Mouse (Mus musculus): ENCODE measurements around the gene Ahsa2.
A peak's percentile ranks its signal among the peaks of the same experiment; 100 is the strongest.
"Not testable (repeated sequence)": the region's sequence is repeated elsewhere in the genome, so short reads cannot be mapped to it uniquely, and the experiment has no call there.

Gene Ahsa2

DNA sequence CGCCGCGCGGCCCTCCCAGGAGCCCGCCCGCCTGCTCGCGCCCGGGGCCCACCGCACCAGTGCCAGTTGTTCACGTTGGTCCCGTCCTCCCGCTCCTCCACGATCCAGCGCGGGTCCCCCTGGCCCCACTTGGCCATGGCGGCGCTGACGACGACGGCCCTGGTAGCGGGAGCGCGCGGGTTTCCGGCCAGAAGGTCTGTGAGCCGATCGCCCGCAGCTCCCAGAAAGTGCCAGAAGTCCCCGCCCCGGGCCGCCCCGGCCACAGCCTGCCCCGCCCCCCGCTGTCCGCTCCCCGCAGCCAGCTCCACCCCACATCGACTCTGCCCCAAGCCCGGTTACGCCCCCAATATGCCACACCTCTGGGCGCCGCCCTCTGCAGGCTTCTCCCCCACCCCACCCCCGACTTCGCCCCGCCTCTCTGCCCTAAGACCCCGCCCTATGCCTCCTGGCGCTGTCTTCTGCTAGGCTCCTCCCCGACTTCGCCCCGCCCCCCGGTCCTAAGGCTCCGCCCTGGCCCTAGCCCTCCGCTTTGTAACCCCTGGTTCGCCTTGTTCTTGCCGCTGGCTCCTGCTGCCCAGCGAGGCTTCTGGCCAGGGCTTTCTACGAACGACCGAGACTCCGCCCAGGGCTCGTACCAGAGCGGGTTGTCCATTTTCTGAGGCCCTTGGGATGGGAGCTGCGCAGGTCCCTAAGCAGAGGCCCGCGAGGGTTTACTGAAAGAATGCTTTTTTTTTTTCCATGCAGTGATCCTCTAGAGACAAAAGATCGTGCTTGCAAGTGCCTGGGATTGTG is at the start of gene Ahsa2:
Ahsa2 (minus strand) TSS at position 313 of the 792 bp plus-strand sequence.
- DNase-seq (ENCODE audit: low spot score in 2 of 2), result peak; percentile 95 to 97

DNA sequence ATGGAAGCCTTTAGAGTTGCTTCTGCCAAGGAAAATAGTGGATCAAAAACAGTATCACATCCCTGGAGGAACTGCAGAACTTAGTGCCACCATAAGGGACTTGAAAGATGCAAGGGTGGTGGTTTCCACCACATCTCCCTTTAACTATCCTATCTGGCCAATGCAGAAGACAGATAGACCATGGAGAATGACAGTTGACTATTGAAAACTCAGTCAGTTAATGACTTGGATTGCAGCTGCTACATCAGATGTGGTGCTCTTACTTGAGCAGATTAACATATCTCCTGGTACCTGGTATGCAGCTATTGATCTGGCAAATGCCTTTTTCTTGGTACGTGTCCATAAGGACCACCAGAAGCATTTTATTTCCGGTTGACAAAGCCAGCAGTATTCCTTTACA is 39.6 kb upstream of the Ahsa2 start:
- DNase-seq (ENCODE audit: low spot score in 2 of 2), result no peak

DNA sequence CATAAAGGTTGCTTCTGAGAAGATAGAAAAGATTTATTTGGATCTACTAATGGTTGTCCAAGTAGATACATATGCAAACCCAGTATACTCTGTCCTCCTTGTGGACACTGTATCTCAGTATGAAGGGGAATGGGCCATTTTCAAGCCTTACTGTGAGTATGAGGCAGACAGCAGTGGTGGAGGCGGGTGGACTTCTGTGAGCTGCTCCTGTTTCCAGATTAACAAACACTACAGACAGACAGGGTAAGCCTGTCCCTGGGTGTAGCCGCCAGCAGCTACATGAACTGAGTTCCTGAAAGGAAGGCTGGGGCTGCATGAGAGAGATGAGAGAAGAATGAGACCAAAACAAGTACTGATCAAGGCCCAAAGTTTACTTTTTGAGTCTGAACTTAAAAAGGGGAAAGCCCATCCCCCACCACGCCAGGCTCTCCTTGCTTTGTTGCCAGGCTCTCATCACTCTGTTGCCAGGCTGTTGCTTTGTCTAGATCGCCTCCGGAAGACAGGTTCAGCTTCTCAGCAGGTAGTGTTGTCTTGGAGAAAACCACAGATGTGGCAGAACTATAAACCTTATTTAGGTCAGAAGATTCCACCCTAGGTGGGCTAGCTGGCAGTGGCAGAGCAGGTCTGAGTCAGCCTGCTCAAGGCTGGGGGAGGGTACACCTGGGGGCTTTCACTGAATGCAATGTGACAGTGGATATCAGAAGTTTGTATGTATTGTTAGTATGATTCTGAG is 22.8 kb upstream of the Ahsa2 start, which contains the start of gene 1700093K21Rik:
1700093K21Rik (minus strand) TSS at position 683 of the 733 bp plus-strand sequence.
- no peak for DNase-seq (ENCODE audit: low spot score in 2 of 2)

DNA sequence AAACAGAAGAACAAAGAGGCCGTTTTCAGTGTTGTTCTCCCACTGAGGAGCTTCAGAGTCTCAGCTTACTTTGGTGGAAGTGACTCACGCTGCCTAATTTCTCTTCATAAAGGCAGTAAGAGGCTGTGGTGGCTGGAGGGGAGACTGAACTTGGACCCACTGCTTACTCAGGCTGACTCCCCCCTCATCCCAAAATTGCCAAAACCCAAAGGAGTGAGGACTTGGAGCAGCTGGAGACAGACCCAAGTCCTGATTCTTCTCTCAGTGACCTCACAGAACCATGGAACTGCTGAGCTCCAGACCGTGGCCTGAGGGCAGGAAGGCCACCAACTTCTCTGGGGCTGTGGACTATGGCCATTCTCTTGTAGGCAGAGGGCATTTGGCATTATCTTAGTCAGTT is 21.2 kb upstream of the Ahsa2 start:
- no peak for DNase-seq (ENCODE audit: low spot score in 2 of 2)

DNA sequence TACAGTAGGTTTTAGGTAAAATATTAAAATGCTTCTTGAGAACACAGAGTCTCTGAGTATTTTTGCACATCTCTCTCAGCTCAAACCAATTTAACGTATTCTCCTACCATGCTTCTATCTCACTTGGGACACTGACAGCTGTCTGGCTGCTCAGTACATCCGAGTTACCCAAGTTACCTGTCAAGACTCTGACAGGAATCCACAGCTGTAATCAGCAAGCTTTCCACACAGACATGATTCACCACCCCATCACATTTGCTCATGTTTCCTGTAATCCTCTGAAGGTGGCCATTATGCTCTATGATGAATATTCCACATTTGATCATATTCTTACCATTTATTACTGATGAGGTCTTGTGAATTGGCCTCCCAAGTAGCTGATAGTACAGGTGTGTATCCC is 17.5 kb upstream of the Ahsa2 start:
- no peak for DNase-seq (ENCODE audit: low spot score in 2 of 2)

DNA sequence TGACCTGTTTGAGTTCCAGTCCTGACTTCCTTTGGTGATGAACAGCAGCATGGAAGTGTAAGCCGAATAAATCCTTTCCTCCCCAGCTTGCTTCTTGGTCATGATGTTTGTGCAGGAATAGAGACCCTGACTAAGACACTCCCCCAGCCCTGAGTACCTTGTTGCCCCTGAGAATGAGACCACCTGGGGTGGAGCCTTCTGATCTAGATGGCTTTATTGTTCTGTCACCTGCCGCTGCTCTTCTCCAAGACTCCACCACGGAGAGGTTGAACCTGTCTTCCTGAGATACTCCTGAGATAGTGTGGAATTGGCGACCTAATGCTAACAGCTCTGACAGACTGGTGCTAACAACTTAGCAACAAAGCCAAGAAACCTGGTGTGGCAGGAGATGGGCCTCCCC is 17.0 kb upstream of the Ahsa2 start:
- DNase-seq (ENCODE audit: low spot score in 2 of 2), result not testable (repeated sequence)

DNA sequence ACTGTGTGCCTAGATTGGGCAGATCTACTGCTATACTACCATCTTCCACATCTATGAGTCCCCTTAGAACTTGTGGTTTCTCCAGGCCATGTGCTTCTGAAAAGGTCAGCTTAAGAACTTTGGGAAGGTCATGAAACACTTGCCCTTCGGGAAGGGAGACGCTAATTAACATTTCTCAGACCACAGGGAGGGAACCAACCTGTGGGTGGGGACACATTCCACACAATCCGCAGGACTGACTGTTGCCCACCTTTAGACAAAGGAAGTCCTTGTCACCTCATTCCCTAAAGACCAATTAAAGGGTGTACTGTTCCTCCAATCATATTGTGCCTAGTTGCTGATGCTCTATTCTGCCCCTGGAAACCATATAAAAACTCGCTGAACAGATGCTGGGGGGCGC is 7.0 kb upstream of the Ahsa2 start:
- not testable (repeated sequence) for DNase-seq (ENCODE audit: low spot score in 2 of 2)

DNA sequence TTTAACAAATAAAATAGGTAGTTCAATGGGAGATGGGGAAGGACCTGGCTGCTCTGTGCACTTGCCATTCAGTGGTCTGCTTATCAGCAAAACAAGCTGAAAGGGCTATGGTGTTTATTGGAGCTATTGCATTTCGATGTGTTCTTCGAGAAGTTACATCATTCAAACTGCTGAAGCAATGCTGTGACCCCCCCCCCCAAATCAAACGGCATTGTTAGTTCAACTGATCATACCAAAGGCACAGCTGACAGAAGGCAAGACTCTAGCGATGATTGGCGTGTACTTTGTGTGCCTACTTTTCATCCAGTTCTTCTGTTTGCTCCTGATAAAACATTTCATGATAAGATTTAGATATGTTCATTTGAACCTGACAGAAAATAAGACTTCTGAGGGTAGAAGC is 779 bp upstream of the Ahsa2 start:
- no peak for DNase-seq (ENCODE audit: low spot score in 2 of 2)

DNA sequence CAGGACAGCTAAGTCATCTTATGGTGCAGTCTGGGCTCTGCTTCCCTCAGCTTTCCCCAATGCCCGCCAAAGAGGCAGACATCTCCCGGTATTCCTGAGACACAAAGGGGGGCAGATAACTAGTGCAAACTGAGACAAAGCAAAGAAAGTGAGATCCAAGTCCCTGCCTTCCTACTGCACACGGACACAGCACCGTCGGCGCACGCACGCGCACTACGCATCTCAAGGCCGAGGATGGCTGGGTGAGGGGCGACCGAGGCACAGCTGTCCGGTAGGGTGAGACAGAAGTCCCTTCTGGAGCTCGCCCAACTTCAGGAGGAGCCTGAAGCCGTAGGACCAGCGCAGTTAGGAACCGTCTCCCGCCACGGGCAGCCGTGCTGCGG is 504 bp downstream of the Ahsa2 start:
- DNase-seq (ENCODE audit: low spot score in 2 of 2), result peak in 1 of 2 experiments; percentile 50

DNA sequence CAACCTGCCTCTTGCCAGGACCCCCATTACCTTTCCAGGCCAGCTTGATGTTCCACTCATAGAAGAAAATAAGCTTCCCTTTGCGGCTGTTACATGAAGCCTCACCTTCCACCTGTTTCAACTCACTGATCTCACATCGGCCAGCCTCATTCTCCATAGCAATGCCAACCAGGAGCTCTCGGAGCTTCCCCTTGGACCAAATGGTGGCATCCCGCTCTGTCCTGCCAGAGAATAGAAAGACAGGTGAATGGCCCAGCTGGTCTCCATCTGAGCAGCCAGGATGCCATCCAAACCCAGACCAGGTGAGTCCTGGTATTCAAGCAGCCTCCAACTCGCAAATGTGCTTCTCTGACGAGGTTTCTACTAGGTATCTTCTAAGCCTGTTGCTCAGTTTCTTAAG is 1.2 kb downstream of the Ahsa2 start:
- DNase-seq (ENCODE audit: low spot score in 2 of 2), result peak in 1 of 2 experiments; percentile 4

DNA sequence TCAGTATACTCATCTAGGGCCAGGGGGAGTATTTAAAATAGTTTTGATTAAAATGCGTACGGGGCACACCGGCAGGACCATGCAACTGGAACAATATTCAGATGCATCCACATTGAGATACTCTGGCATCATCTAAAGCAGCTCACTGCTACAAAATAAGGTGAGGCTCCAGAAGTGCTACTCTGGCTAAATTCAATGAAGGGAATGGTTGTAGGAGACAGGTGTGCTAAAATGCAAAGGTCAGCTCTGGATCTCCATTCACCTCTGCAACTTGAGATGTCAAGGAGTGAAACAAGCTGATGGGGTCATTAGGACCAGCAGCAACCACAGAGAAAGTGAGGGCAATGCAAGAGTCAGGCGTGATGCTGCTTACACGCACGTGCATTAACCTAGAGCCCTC is 2.6 kb downstream of the Ahsa2 start:
- no peak for DNase-seq (ENCODE audit: low spot score in 2 of 2)

DNA sequence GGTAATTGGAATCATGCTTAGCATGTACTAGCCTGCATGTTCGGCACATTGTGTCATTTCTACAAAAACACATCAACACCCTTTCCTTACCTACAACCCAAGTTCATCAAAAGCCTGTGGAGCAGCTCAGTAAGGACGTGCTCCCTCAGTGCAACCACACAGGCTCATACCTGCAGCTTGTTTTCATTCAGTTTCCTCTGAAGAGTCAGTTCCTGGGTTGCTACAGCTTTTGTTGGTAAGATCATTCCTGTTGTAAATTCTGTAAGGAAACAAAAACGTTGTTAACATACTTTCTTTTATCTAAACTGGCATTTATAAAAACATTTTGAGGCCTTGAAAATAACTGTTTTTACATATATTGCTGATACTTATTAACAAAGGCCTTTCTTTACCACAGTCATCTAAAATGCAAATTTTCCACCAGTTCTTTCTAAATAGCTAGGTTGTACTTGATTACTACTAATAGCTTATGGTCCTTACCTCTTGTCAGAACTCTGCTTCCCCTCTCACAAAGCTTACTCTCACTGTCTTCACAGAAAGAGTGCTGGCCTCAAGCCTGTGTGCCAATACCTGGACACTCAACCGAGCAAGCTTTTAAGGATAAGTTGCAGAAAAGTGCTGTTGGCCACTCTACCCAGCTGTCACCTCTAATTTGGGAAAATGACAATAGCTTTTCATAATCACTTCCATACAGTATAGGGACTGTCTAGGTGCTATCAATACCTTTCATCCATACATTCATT is 5.6 kb downstream of the Ahsa2 start:
- DNase-seq (ENCODE audit: low spot score in 2 of 2), result no peak

DNA sequence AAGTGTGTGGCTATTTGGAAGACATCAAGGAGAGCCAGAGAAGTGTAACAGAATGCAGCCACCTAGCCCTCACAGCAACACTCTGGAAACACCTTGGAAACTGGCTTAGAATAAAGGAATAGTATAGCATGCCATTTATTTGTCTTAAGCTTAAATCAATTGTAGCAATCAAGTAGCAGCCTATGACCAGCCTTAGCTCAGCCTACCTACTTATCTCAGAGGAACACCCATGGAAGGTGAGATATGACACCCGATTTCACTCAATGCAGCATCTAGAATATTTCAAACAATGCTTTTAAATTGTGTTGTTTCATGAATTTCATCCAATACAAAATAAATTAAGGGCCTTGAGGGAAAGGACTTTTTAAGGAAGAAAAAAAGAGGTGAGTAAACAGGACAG is 7.9 kb downstream of the Ahsa2 start:
- DNase-seq (ENCODE audit: low spot score in 2 of 2), result no peak

DNA sequence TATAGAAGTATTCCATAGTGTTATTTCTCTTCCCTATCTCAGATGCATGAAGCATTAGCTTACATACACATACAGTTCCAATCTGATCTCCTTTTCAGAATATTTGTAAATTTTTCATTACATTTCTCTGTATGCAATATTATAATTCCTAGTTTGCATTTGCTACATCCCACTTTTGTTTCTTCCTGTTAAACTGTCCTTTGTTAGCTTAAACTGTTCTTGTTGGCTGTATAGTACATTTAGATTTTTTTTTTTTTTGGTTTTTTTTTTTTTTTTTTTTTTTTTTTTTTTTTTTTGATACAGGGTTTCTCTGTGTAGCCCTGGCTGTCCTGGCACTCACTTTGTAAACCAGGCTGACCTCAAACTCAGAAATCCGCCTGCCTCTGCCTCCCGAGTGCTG is 32.0 kb downstream of the Ahsa2 start:
- DNase-seq (ENCODE audit: low spot score in 2 of 2), result not testable (repeated sequence)
